Mouse (Mus musculus) adrenal gland, adult (tissue): ENCODE measurements around the gene Smim6.
A peak's percentile ranks its signal among the peaks of the same experiment; 100 is the strongest.

Experiments used
- DNase-seq, 2 experiments: peaks; one replicate each; pipeline ENCODE4 v3.0.0; 2022 to 2023; ENCODE audit warnings: low spot score in 1 of 2; ENCODE audit not compliant: inconsistent age in 2 of 2

Gene Smim6

GRCm38 (mm10) chr11:115933747-115934110 is 21.9 kb downstream of the Smim6 start:
- no peak for DNase-seq

GRCm38 (mm10) chr11:115939690-115940329 is 28.0 kb downstream of the Smim6 start:
- DNase-seq, result peak; percentile 47 to 91

GRCm38 (mm10) chr11:115941980-115942379 is 30.2 kb downstream of the Smim6 start:
- DNase-seq, result no peak

GRCm38 (mm10) chr11:115945247-115945646 is 33.4 kb downstream of the Smim6 start:
- DNase-seq, result no peak

- DNase-seq, result no peak
Measured at GRCm38 (mm10) chr11:115946221-115946828, 34.5 kb downstream of the Smim6 start.

GRCm38 (mm10) chr11:115948316-115948715 is 36.5 kb downstream of the Smim6 start:
- DNase-seq, result no peak

GRCm38 (mm10) chr11:115950719-115951118 is 38.9 kb downstream of the Smim6 start:
- DNase-seq, result no peak

- no peak for DNase-seq
Measured at GRCm38 (mm10) chr11:115954712-115955111, 42.9 kb downstream of the Smim6 start.

- peak in 1 of 2 experiments; percentile 56 for DNase-seq
Measured at GRCm38 (mm10) chr11:115955195-115955858, 43.5 kb downstream of the Smim6 start.

- DNase-seq, result no peak
Measured at GRCm38 (mm10) chr11:115956453-115956852, 44.6 kb downstream of the Smim6 start.

GRCm38 (mm10) chr11:115957971-115958370 is 46.2 kb downstream of the Smim6 start:
- DNase-seq, result no peak

GRCm38 (mm10) chr11:115959018-115959417 is 47.2 kb downstream of the Smim6 start:
- DNase-seq, result no peak

GRCm38 (mm10) chr11:115962651-115963412 is 51.0 kb downstream of the Smim6 start:
- peak; percentile 33 to 62 for DNase-seq
